Mouse (Mus musculus): ENCODE results near the gene Gm20716. TPM values are rescaled to one million over a fixed set of nuclear protein-coding genes. Genes with fewer than 3 reads are reported as not detected.

Gene Gm20716
- total and polyA plus RNA-seq, 3 experiments = 24.4 to 29.4 TPM; not detected in 1

- H3K9me3 ChIP-seq (replicated peaks; ENCODE audit: insufficient read depth, low read length) = no peaks in the 10 kb centered on the region
- no peaks in the 10 kb centered on the region for H3K27me3 ChIP-seq (ENCODE audit: control insufficient read depth in 1 of 2, insufficient read depth in 2 of 2, low read length in 2 of 2)
- peaks cover 34% of the 10 kb centered on the region in 2 experiments for H3K36me3 ChIP-seq (ENCODE audit: control insufficient read depth in 1 of 2, insufficient read depth in 2 of 2, low read length in 2 of 2)
- TF ChIP-seq POLR2A (IDR thresholded peaks at IDR 0.05; ENCODE audit: control insufficient read depth in 1 of 2, insufficient read depth in 1 of 2, low read depth in 1 of 2, low read length in 2 of 2, poor library complexity in 1 of 2) (peak; percentile 48 to 71), MAX (IDR thresholded peaks at IDR 0.05; ENCODE audit: low read length) (peak; percentile 95), ELF1 (IDR thresholded peaks at IDR 0.05; ENCODE audit: low read depth, low read length) (peak; percentile 65), MAZ (IDR thresholded peaks at IDR 0.05; ENCODE audit: low read depth, low read length) (peak; percentile 91), SIN3A (IDR thresholded peaks at IDR 0.05; ENCODE audit: low read length) (peak; percentile 90), ZKSCAN1 (IDR thresholded peaks at IDR 0.05; ENCODE audit: low read depth, low read length) (no peak), UBTF (IDR thresholded peaks at IDR 0.05; ENCODE audit: borderline replicate concordance, insufficient read depth, low read depth, low read length) (peak; percentile 51; the same call in 1 of the 2 replicates), JUND (IDR thresholded peaks at IDR 0.05; ENCODE audit: low read depth, low read length) (no peak), MEF2A (IDR thresholded peaks at IDR 0.05; ENCODE audit: extremely low read depth, insufficient replicate concordance, low read depth, low read length, poor library complexity, severe bottlenecking) (peak; percentile 63; the same call in 1 of the 2 replicates), ETS1 (IDR thresholded peaks at IDR 0.05; ENCODE audit: low read depth, low read length) (peak; percentile 80), POLR2AphosphoS2 (IDR thresholded peaks at IDR 0.05; ENCODE audit: low read length) (no peak; the same call in none of the 2 replicates), NRF1 (IDR thresholded peaks at IDR 0.05; ENCODE audit: insufficient read depth, low read depth, low read length, poor library complexity, severe bottlenecking) (peak; percentile 33; the same call in 1 of the 2 replicates), CTCF (IDR thresholded peaks at IDR 0.05 in 2 of 3, conservative IDR thresholded peaks at IDR 0.05 in 1 of 3; ENCODE audit: control insufficient read depth in 1 of 3, insufficient read depth in 1 of 3, low read depth in 2 of 3, low read length in 3 of 3, poor library complexity in 1 of 3, severe bottlenecking in 1 of 3) (peak; percentile 34 to 75 (median 71); a peak in 5 of 6 replicates), USF2 (IDR thresholded peaks at IDR 0.05; ENCODE audit: borderline replicate concordance in 1 of 2, insufficient read depth in 1 of 2, low read depth in 1 of 2, low read length in 2 of 2) (no peak), E2F4 (IDR thresholded peaks at IDR 0.05; ENCODE audit: borderline replicate concordance, low read depth, low read length) (no peak; the same call in 1 of the 2 replicates), GATA1 (IDR thresholded peaks at IDR 0.05; ENCODE audit: low read depth, low read length) (no peak), TAL1 (IDR thresholded peaks at IDR 0.05; ENCODE audit: low read length) (no peak), HCFC1 (IDR thresholded peaks at IDR 0.05; ENCODE audit: low read depth, low read length) (peak; percentile 81), BHLHE40 (IDR thresholded peaks at IDR 0.05; ENCODE audit: borderline replicate concordance, low read depth, low read length) (peak; percentile 43; the same call in 1 of the 2 replicates), ZMIZ1 (IDR thresholded peaks at IDR 0.05; ENCODE audit: low read depth, low read length) (peak; percentile 48; the same call in 1 of the 2 replicates), ZC3H11A (IDR thresholded peaks at IDR 0.05; ENCODE audit: low read depth, low read length) (no peak), RAD21 (IDR thresholded peaks at IDR 0.05; ENCODE audit: low read depth, low read length) (no peak), USF1 (IDR thresholded peaks at IDR 0.05; ENCODE audit: low read depth, low read length) (peak; percentile 91), RCOR1 (IDR thresholded peaks at IDR 0.05; ENCODE audit: low read depth, low read length) (0 out of 2 replicates have a peak, but pooled peaks have one; percentile 9), ZNF384 (IDR thresholded peaks at IDR 0.05; ENCODE audit: low read depth, low read length) (no peak), KAT2A (conservative IDR thresholded peaks at IDR 0.05; ENCODE audit: low read depth, low read length) (peak; percentile 91), NELFE (IDR thresholded peaks at IDR 0.05; ENCODE audit: low read depth, low read length) (peak; percentile 58), TBP (IDR thresholded peaks at IDR 0.05; ENCODE audit: low read depth, low read length) (peak; percentile 78; the same call in 1 of the 2 replicates), CHD1 (IDR thresholded peaks at IDR 0.05; ENCODE audit: low read depth, low read length) (peak; percentile 81; the same call in 1 of the 2 replicates), MXI1 (IDR thresholded peaks at IDR 0.05; ENCODE audit: low read depth, low read length) (peak; percentile 93), MYC (IDR thresholded peaks at IDR 0.05; ENCODE audit: low read depth, low read length) (peak; percentile 95), TCF12 (IDR thresholded peaks at IDR 0.05; ENCODE audit: low read depth, low read length) (peak; percentile 83), EP300 (IDR thresholded peaks at IDR 0.05; ENCODE audit: low read depth in 1 of 2, low read length in 2 of 2) (peak in 1 of 2 experiments; percentile 66; a peak in 2 of 4 replicates), CHD2 (IDR thresholded peaks at IDR 0.05; ENCODE audit: low read length) (peak; percentile 98)
Measured at GRCm38 (mm10) chr2:168206725-168207644, 23.2 kb downstream of the Gm20716 start, which contains the start of gene Adnp. Gene Adnp, minus strand, starts transcription at chr2:168207112.

More at GRCm38 (mm10) chr2:168206725-168207644, 23.2 kb downstream of the Gm20716 start, which contains the start of gene Adnp:
- peak; percentile 97 for DNase-seq (ENCODE audit: low read depth, low spot score)
- Histone ChIP-seq H3K79me2 (ENCODE audit: control insufficient read depth, insufficient read depth, low read length, poor library complexity) (peaks cover 43% of the 10 kb centered on the region), H3K9ac (ENCODE audit: control insufficient read depth, low read depth, low read length, poor library complexity, severe bottlenecking) (peak within 1 kb of the TSS; percentile 99), H3K4me1 (ENCODE audit: control insufficient read depth in 1 of 2, insufficient read depth in 2 of 2, low read length in 2 of 2) (peaks cover 6 to 20% of the 10 kb centered on the region in 2 experiments), H3K4me3 (ENCODE audit: control insufficient read depth in 1 of 2, insufficient read depth in 1 of 2, low read depth in 2 of 2, low read length in 2 of 2) (peak within 1 kb of the TSS; percentile 85 to 95), H3K27ac (ENCODE audit: control insufficient read depth, low read depth, low read length) (peak within 1 kb of the TSS; percentile 65)

All from MEL (cell line).